Mouse (Mus musculus) sigmoid colon, adult 10 weeks (tissue): ENCODE measurements around the gene Trmt10c. TPM values are rescaled to one million over a fixed set of nuclear protein-coding genes. Genes with fewer than 3 reads are reported as not detected.

Experiments used
- polyA plus RNA-seq: library from polyadenylated mRNA; stranded (reverse); fragments of 350-450 nt; fragmentation: Illumina TruSeq; extraction: RNeasy Lipid Tissue Mini Kit (QIAGEN cat#74804); gene quantifications from one replicate; pipeline ENCODE4 v1.2.3, GENCODE M21; 2014; ENCODE audit warnings: low read depth, low replicate concordance

Trmt10c gene
- 51.4 TPM for polyA plus RNA-seq

GRCm38 (mm10) chr16:56037138-56038010, at the start of gene Trmt10c:
TSS of gene Trmt10c (minus strand) at chr16:56037819.

GRCm38 (mm10) chr16:56048038-56048437, 10.4 kb upstream of the Trmt10c start, which contains the start of gene Senp7:
TSS of gene Senp7 (plus strand) at chr16:56048338.

GRCm38 (mm10) chr16:56029661-56030082, 7.9 kb downstream of the Trmt10c start, which contains the start of gene Pcnp:
TSS of gene Pcnp (minus strand) at chr16:56029739.

Other genes with a start within 250 kb of the Trmt10c start
- gene Nfkbiz, start 198.9 kb downstream of the Trmt10c start, polyA plus RNA-seq = 43.6 TPM
- 1.1 TPM for gene Nxpe3, start 142.5 kb downstream of the Trmt10c start, polyA plus RNA-seq
- 7.7 TPM for gene Cep97, start 103.0 kb downstream of the Trmt10c start, polyA plus RNA-seq
- gene Rpl24, start 71.5 kb downstream of the Trmt10c start, polyA plus RNA-seq = 496 TPM
- gene Zbtb11, start 63.9 kb downstream of the Trmt10c start, polyA plus RNA-seq = 43.5 TPM
- 340 TPM for gene Pcnp, start 8.1 kb downstream of the Trmt10c start, polyA plus RNA-seq
- 40.6 TPM for gene Senp7, start 10.5 kb upstream of the Trmt10c start, polyA plus RNA-seq
- 0.60 TPM for gene Impg2, start 166.5 kb upstream of the Trmt10c start, polyA plus RNA-seq